Mouse (Mus musculus) testis, postnatal 14 days (tissue): ENCODE data around the gene Rimbp2.

ENCODE experiments used
- DNase-seq: peaks from one replicate; pipeline ENCODE4 v3.0.0; 2021; ENCODE audit warnings: low spot score

The Rimbp2 gene

GRCm38 (mm10) chr5:128932776-128933175 lies 20.5 kb downstream of the Rimbp2 start:
- DNase-seq, result no peak

- no peak for DNase-seq
Measured at GRCm38 (mm10) chr5:128925073-128925472, 28.2 kb downstream of the Rimbp2 start.

- no peak for DNase-seq
Measured at GRCm38 (mm10) chr5:128920112-128920511, 33.2 kb downstream of the Rimbp2 start.

DNA sequence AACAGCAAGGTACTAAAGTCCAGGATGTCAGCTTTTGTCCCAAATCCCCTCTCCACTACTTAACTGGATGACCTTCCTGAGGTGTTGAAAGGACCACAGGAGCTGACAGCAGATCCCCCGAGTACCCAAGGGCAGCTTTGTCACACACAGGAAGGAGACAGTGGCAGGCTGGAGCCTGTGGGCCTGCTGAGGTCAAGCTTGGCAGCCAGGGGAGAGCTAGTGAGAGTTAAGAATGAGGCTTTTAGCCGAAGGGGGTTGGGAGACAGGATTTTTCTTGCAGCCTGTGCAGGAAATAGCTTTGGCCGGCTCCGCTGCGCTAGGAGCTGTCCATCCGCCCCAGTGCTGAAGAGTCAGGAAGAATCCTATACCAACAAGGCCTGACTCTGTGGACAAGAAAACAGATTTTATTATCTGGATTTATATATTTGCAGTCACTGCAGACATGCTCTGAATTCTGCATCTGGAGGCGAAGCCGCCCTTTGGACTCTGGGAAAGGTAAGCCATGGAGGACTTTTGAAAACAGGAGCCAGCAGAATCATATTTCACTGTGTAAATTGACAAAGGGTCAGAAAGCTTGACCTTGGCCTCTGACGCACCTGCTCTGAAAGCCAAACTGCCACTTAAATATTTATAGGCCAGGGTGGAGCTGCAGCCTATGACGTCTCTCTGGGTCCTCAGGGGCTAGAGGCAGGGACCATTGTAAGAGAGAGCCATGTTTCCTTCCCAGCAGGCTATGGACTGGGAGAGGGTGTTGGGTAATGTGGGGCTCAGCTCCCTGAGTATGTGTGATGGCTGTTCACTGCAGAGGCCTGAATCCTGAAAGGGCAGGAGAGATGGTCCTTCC lies 35.9 kb downstream of the Rimbp2 start:
- peak; percentile 51 for DNase-seq

DNA sequence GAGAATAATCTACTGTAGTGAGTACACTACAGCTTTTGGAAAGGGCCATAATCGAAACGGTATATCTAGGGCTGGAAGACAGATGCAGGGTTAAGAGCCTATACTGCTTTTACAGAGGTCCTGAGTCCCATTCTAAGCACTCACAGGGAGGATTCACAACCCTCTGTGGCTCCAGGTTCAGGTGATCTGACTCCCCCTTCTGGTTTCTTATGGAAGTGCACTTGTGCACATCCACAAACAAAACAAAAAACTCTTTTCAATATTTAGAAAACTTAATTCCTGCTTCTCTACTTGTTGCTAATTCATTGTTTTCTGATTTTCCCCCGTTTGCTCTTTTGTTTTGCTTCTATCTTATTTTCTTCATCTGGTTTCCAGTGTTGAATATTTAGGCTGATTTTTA lies 39.5 kb downstream of the Rimbp2 start:
- DNase-seq, result no peak

DNA sequence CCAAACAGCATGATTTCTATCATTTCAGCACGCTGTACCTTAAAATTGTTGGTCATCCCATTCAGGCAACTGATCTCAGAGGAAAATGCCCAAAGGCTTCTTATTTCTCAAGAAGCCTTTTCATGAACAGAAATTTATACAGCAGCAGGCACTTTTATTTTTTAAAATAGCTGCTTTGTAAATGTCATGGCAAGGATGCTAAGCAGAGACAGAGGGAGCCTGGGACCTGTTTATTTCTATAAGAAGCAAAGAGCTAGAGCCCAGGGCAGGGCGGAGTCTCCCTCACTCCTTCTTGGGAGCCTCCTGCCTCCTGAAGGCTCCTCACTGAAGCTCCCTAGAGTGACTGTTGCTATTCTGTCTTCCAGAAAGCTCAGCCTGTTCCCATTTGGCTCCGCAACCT lies 40.9 kb downstream of the Rimbp2 start:
- DNase-seq, result no peak

DNA sequence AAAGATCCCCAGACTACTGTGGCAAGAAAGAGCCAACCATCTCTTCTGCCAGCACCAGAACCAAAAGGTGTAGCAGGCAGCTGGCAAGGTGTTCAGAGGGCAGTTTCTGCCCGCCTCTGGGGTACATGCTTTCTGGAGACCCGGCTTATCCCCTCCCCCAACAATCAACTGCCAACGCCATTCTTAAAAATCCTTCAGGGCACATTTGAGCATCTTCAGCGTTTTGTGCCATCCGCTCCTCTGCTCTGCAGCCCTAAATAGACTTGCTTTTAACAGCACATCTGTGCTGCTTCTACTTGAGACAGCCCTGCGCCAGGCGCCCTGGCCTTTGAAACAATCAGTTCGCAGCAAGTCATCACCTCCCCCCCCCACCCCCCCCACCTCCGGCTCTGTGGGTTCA lies 41.7 kb downstream of the Rimbp2 start:
- no peak for DNase-seq

GRCm38 (mm10) chr5:128904113-128904512 lies 49.2 kb downstream of the Rimbp2 start:
- no peak for DNase-seq

GRCm38 (mm10) chr5:128903120-128903519 lies 50.2 kb downstream of the Rimbp2 start:
- no peak for DNase-seq

DNA sequence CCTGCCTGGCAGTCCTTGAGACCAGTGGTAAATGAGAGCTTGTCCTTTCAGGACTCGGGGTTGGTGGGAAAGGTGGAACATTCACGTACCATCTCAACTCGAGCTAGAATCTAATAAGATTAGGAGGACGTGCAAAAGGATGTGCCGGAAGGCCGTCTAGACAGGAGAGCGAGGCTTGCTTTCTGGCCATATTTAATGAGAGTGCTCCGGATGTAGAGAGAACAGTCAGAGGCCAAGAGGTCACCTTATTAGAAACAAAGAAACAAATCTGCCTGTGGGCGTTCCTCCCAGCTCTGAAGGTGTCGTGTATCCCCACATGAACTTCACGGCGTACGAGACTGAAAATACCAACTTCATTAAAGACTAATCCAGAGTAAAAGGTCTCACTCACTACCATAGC lies 53.3 kb downstream of the Rimbp2 start:
- DNase-seq, result no peak

- DNase-seq, result no peak
Measured at GRCm38 (mm10) chr5:128894921-128895320, 58.4 kb downstream of the Rimbp2 start.

DNA sequence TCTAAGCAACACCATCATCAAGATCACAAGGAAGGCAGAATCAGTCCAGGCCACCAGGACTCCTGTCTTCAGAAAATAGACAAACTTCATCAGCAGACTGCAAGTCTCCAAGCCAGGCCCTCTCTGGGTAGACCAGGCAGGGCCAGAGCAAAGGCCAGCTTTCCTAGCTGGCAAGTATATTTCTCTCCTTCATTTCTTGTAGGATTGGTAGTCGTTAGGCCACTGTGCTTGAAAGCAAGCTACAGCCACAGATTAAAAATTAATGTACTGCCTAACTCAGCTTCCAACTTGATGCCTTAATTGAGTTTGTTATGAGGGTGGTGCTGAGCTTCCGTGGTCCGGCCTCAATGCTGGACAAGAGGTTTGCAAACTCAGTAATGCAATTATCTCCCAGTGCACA lies 65.7 kb downstream of the Rimbp2 start:
- no peak for DNase-seq

DNA sequence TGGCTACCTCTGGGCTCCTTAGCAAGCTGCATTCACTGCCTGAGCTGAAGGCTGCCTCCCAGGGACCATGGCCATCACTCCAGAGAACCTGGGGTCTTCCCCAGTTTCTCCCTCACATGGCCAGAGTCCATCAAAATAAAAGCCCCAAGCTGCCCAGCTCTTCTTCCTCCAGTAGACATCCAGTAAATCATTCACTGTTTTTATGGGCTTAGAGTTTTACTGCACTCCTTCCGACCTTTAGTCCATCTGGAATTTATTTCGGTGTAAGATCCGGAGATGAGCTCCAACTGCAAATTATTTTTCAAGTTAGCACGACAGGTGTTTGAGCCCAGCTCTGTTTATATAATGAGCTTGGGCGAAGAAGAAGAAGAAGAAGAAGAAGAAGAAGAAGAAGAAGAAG lies 69.0 kb downstream of the Rimbp2 start:
- no peak for DNase-seq

- DNase-seq, result peak; percentile 10
Measured at GRCm38 (mm10) chr5:128879092-128879491, 74.2 kb downstream of the Rimbp2 start.

DNA sequence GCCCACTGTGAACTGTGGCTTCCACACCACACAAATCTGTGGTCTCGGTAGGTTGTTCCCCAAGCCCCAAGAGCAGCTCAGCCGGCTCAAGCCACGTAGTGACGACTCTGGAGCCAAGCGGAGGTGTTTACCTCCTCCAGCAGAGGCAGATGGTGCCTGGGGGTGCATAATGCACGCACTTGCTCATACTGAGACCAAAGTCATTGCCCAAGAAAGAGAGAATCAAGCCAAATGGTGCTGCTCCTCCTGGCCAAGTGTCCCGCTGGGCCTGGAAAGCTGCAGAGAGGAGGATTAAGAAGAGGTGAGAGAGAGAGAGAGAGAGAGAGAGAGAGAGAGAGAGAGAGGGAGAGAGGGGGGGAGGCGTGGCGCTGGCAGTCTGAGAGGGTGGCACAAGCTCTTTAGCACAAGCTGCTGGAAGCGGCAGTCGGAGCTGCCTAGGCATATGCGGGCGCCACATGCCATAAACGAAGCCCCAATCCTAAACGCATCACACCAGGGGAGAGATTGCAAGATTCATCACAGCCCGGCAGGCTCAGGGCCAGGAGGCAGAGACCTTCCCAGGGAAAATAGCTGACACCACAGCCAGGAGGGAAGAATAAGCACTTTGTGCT lies 75.8 kb downstream of the Rimbp2 start:
- no peak for DNase-seq

GRCm38 (mm10) chr5:128871706-128872105 lies 81.6 kb downstream of the Rimbp2 start:
- no peak for DNase-seq

DNA sequence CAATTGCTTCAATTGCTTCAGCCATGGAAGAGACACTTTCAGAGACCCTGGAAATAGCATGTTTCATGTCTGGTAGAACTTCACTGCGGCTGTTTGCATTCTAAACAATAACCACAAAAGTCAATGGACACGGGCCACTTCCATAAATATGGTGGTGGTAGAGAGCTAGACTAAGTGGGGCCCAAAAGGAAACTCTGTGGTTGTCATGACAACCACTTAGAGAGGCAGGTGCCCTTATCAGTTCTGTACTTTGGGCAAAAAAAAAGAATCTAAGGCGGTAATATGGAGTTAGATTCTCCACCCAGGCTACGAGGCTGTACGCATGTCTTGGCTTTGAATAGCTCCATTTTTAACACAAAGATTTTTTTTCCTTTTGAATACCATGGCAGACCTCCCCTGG lies 86.5 kb downstream of the Rimbp2 start:
- no peak for DNase-seq

- no peak for DNase-seq
Measured at GRCm38 (mm10) chr5:128866291-128866690, 87.0 kb downstream of the Rimbp2 start.

GRCm38 (mm10) chr5:128863497-128863896 lies 89.8 kb downstream of the Rimbp2 start:
- DNase-seq, result no peak

GRCm38 (mm10) chr5:128860907-128861306 lies 92.4 kb downstream of the Rimbp2 start:
- no peak for DNase-seq

DNA sequence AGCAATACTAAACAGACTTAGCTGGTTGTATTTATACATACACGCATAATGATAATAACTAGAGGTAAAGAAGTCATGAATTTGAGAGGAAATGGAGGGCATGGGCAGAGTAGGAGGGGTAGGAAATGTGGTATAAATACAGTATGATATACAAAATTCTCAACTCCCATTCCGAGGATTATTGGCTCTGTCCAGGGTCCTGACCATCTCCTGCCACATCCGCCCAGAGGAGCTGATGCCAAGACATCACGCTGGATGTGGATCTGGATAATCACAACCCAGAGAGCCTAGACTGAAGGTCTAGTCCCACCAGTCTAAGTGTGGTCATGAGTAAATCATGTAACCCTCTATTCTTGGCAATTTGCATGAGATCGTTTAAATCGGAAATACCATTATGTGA lies 100.5 kb downstream of the Rimbp2 start:
- no peak for DNase-seq

DNA sequence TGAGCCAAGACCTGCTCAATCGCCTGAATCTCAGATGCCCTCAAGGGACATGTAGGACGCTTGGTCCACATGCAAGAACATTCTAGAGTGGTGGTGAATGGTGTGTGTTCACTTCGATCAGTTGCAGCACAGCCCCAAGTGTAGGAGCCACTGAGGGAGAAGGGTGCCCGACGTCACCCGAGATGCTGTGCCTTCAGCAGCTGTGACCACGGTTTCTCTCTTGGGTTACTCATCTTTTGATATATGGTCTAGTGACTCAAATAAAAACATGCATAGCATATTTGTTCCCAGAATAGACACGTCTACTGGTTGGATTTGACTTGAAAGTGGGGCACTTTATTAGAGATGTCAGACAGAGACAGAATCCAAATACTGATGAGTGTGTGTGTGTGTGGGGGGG lies 105.5 kb downstream of the Rimbp2 start:
- no peak for DNase-seq

- no peak for DNase-seq
Measured at GRCm38 (mm10) chr5:128846433-128847040, 106.7 kb downstream of the Rimbp2 start.
